Mouse (Mus musculus) C2C12 (cell line): ENCODE results near the gene Mtfp1. TPM values are rescaled to one million over a fixed set of nuclear protein-coding genes. Genes with fewer than 3 reads are reported as not detected.

Experiments
- H3K27me3 ChIP-seq: one replicate; pipeline ENCODE4 v1.6.1; 2011; ENCODE audit not compliant: control insufficient read depth, insufficient read depth, insufficient read length
- H3K36me3 ChIP-seq: one replicate; pipeline ENCODE4 v1.6.1; 2011; ENCODE audit not compliant: control insufficient read depth, insufficient read depth
- H3K4me3 ChIP-seq: one replicate; pipeline ENCODE4 v1.5.1; 2011; ENCODE audit warnings: mild to moderate bottlenecking, control low read depth; ENCODE audit not compliant: poor library complexity, insufficient read depth, severe bottlenecking
- H3K79me2 ChIP-seq: one replicate; pipeline ENCODE4 v1.6.1; 2011; ENCODE audit not compliant: control insufficient read depth, insufficient read depth
- H3K79me3 ChIP-seq: one replicate; pipeline ENCODE4 v1.6.1; 2011; ENCODE audit warnings: low read depth, control low read depth
- H3ac ChIP-seq: one replicate; pipeline ENCODE3; 2011; ENCODE audit warnings: low read depth; ENCODE audit not compliant: control insufficient read depth, insufficient read length
- CEBPB ChIP-seq: IDR thresholded peaks from one replicate; pipeline ENCODE4 v1.6.1; 2011; ENCODE audit warnings: low read depth, mild to moderate bottlenecking, control low read depth, moderate library complexity
- CTCF ChIP-seq: IDR thresholded peaks from one replicate; pipeline ENCODE4 v1.5.1; 2011; ENCODE audit not compliant: control insufficient read depth, insufficient read depth, insufficient read length
- FOSL1 ChIP-seq: IDR thresholded peaks from one replicate; pipeline ENCODE4 v1.8.0; 2011; ENCODE audit warnings: mild to moderate bottlenecking, low read length; ENCODE audit not compliant: poor library complexity, insufficient read depth, severe bottlenecking
- MAX ChIP-seq: IDR thresholded peaks from one replicate; pipeline ENCODE4 v1.6.1; 2011; ENCODE audit warnings: mild to moderate bottlenecking, control low read depth
- MYOD1 ChIP-seq: IDR thresholded peaks from one replicate; pipeline ENCODE4 v1.6.1; 2011; ENCODE audit warnings: low read depth; ENCODE audit not compliant: control insufficient read depth, insufficient read length
- MYOG ChIP-seq: IDR thresholded peaks from one replicate; pipeline ENCODE4 v1.6.1; 2011; ENCODE audit not compliant: control insufficient read depth, insufficient read length; ENCODE audit errors: extremely low read depth
- USF1 ChIP-seq: IDR thresholded peaks from one replicate; pipeline ENCODE4 v1.6.1; 2011; ENCODE audit warnings: low read depth, mild to moderate bottlenecking, control low read depth, moderate library complexity
- polyA plus RNA-seq: library from polyadenylated mRNA; unstranded; fragments of >200 nt; fragmentation: generic; extraction: Trizol; gene quantifications from one replicate; pipeline ENCODE4 v1.2.1, GENCODE M21; 2012; ENCODE audit warnings: missing spikeins

Mtfp1 gene
- polyA plus RNA-seq, 1 experiment, result 10.8 TPM

DNA sequence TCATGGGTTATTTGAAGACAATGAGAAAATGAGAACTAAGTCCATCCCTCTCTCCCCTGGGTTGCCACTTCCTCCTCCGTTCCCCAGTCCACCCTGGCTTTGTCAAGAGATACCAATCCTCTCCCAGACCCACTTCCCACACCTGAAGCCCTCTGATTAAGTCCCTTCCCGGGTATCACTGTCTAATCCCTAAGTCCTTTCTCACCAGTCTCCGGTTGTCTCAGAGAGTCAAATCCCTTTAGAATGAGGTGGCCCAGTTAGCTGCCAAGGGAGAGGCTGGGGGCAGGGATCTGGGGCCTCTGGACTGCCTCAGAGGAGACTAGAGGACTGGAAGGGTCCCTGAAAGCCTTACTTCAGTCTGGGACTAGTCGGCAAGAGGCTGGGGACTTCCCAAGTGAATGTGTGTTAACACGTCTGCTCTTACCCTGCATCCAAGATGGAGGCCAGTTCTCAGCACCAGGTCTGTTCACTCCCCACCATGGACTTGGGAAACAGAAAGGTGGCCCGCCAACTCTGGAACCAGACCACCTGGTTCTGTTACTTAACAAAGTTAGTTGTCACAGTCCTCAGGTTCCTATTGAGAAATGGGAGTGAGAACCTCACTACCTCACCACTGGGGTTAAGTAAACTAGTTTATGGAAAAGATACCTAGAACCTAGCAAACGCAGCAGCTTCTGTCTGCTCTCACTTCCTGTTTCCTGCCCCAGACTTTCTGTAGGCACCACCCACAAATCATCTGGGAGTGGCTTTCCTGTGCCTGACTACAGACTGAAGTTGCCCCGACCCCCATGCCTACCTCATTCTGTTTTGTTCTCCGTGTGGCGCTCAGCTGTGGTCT lies 27.7 kb upstream of the Mtfp1 start, which contains the start of gene Sec14l2:
TSS of gene Sec14l2 (minus strand) at position 674 of the 838 bp plus-strand sequence.
- H3K36me3 ChIP-seq, result no peaks in the 10 kb centered on the region
- no peak within 1 kb of the TSS for H3K4me3 ChIP-seq
- no peaks in the 10 kb centered on the region for H3K79me2 ChIP-seq
- H3K79me3 ChIP-seq, result no peaks in the 10 kb centered on the region
- TF ChIP-seq MAX (no peak), CTCF (no peak), MYOD1 (no peak), USF1 (no peak)
- no peaks in the 10 kb centered on the region for H3K27me3 ChIP-seq
- no peak within 1 kb of the TSS for H3ac ChIP-seq

DNA sequence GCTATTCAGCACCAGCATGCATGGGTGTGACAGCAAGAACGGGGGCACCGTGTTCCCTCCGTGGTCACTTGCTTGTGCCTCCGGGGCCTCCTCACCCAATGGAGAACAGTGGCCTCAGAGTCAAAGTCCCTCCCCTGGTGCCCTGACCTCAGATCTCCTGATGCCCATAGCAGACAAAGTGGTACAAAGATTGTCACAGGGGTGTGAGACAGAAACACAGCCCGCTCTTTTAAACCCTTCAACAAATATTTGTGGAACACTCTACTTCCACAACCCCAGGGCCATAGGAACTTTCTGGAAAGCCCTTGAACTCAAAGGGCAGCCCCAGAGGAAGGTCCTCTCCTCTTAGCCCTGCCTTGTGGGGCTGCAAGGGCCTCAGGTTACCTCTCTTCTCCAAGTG lies 27.0 kb upstream of the Mtfp1 start:
- no peaks in the 10 kb centered on the region for H3K79me3 ChIP-seq
- no peaks in the 10 kb centered on the region for H3K27me3 ChIP-seq
- TF ChIP-seq CEBPB (no peak), CTCF (no peak), MYOG (no peak), MAX (no peak), FOSL1 (no peak), MYOD1 (no peak), USF1 (no peak)
- H3K79me2 ChIP-seq, result no peaks in the 10 kb centered on the region
- H3ac ChIP-seq, result no peak overlapping the region
- H3K36me3 ChIP-seq, result no peaks in the 10 kb centered on the region
- H3K4me3 ChIP-seq, result no peak overlapping the region

GRCm38 (mm10) chr11:4121691-4122090 lies 26.4 kb upstream of the Mtfp1 start:
- Histone ChIP-seq H3K79me2 (no peaks in the 10 kb centered on the region), H3ac (no peak overlapping the region), H3K4me3 (no peak overlapping the region), H3K27me3 (no peaks in the 10 kb centered on the region), H3K36me3 (no peaks in the 10 kb centered on the region), H3K79me3 (no peaks in the 10 kb centered on the region)
- TF ChIP-seq CTCF, result no peak
- no peak for TF ChIP-seq MYOG
- TF ChIP-seq MAX, result no peak
- no peak for TF ChIP-seq USF1
- no peak for TF ChIP-seq FOSL1
- TF ChIP-seq MYOD1, result no peak
- TF ChIP-seq CEBPB, result no peak

DNA sequence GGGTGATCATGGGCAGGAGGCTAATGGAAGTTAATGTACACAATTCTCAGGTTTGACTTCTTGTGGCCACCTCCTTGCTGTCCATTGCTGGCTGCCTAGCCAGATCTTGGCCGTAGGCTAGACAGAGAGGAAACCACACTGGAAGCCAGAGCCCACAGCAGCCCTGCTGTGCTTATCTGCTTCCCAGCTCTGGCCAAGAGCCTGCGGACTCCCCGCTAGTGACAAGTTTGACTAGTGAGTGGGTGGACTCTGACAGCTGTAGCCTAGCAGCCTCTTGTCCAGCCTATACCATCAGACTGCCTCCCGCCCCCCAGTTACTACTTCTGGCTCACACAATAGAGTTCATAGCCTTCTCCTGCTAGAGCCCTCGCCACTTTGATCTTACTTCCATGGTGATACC lies 24.4 kb upstream of the Mtfp1 start:
- Histone ChIP-seq H3K27me3 (no peaks in the 10 kb centered on the region), H3K36me3 (no peaks in the 10 kb centered on the region), H3ac (no peak overlapping the region), H3K4me3 (no peak overlapping the region), H3K79me2 (no peaks in the 10 kb centered on the region), H3K79me3 (no peaks in the 10 kb centered on the region)
- no peak for TF ChIP-seq MAX
- peak; percentile 6 for TF ChIP-seq MYOD1
- no peak for TF ChIP-seq USF1

DNA sequence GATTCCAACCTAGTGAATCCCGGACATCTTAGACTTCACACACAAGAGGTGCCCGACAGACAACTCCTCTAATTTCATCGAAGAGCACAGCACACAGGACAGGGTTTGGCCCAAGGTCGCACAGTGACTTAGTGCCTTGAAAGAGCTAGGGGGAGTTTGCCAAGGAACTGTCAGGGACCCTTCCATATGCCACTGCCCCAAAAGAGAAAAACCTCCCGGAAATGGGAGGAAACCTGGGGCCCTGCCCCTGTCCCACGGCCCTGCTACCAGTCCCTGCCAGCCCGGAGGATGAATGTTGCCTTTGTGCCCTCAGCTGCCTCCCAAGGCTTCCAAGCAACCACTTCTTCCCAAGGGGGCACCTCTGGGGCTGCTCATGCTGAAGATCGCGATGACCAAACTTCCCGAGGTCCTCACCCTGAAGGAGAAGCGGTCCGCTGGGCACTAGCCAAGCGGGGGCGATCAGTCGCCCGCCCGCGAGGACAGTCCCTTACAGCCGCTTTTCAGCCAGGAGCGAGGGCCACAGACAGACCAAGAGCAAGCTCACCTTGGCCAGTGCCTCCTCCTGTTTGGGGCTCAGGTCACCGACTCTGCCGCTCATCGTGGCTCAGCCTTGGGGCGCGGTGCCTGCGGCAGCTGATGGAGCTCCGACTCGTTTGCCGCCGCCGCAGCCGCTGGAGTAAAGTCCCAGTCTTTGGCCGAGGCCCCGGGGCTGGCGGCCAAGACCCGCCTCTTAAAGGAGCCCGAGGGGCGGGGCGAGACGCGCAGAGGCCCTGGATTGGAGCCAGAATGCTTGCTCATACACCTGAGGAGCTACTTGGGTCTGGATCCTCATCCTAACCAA lies 23.1 kb upstream of the Mtfp1 start:
- TF ChIP-seq MYOD1 (no peak), CEBPB (no peak), USF1 (no peak), MYOG (no peak), MAX (no peak), CTCF (no peak), FOSL1 (no peak)
- Histone ChIP-seq H3ac (peak overlapping the region; percentile 89), H3K79me2 (no peaks in the 10 kb centered on the region), H3K27me3 (no peaks in the 10 kb centered on the region), H3K36me3 (no peaks in the 10 kb centered on the region), H3K79me3 (no peaks in the 10 kb centered on the region), H3K4me3 (peak overlapping the region; percentile 25)
